Mouse (Mus musculus) C2C12 (cell line): Measurements from ENCODE around the gene Cutc.

Source experiments
- CTCF ChIP-seq: IDR thresholded peaks from one replicate; pipeline ENCODE4 v1.5.1; 2011; ENCODE audit not compliant: control insufficient read depth, insufficient read depth, insufficient read length
- FOSL1 ChIP-seq: IDR thresholded peaks from one replicate; pipeline ENCODE4 v1.8.0; 2011; ENCODE audit warnings: mild to moderate bottlenecking, low read length; ENCODE audit not compliant: poor library complexity, insufficient read depth, severe bottlenecking
- MAX ChIP-seq: IDR thresholded peaks from one replicate; pipeline ENCODE4 v1.6.1; 2011; ENCODE audit warnings: mild to moderate bottlenecking, control low read depth
- MYOG ChIP-seq: IDR thresholded peaks from one replicate; pipeline ENCODE4 v1.6.1; 2011; ENCODE audit not compliant: control insufficient read depth, insufficient read length; ENCODE audit errors: extremely low read depth
- USF1 ChIP-seq: IDR thresholded peaks from one replicate; pipeline ENCODE4 v1.6.1; 2011; ENCODE audit warnings: low read depth, mild to moderate bottlenecking, control low read depth, moderate library complexity

DNA sequence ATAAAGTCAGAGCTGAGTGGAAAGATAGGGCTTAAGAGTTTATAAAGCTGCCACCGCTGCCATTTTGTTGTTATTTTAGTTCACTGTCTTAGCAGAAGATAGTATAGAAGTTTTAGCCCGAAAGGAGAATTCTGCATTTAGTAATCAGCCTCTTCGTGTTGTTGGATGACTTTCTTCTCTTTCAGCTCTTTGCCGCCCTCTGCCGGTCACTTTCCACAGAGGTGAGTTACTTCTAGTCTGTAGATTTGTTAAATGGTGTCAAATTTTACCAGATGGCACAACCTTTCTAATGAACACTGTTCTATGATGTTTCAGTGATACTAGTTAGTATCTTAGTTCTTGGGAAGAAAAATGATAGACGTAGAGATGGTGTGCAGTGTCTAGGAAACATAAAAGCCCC lies 7.7 kb downstream of the Cutc start:
- peak; percentile 21 for TF ChIP-seq CTCF
- TF ChIP-seq MAX: no peak
- TF ChIP-seq USF1: no peak
- no peak for TF ChIP-seq FOSL1
- TF ChIP-seq MYOG: no peak
